Mouse (Mus musculus) intestine, embryonic 15.5 days (tissue): ENCODE measurements around the gene Pfkl. TPM values are rescaled to one million over a fixed set of nuclear protein-coding genes. Genes with fewer than 3 reads are reported as not detected.
"Not testable (repeated sequence)": the region's sequence is repeated elsewhere in the genome, so short reads cannot be mapped to it uniquely, and the experiment has no call there.

Experiments used
- ATAC-seq: fragments of 200-750 bp; cut with Nextera tagmentation; 2 replicates; pipeline ENCODE4 v1.8.0; 2017; ENCODE audit warnings: moderate TSS enrichment, moderate library complexity
- H3K27ac ChIP-seq: fragments of 300-500 bp; sonication (generic); 2 replicates; pipeline ENCODE4 v1.5.1; 2015; ENCODE audit warnings: mild to moderate bottlenecking, inconsistent platforms
- H3K27me3 ChIP-seq: fragments of 300-500 bp; sonication (generic); replicated peaks from 2 replicates; pipeline ENCODE4 v1.6.1; 2015; ENCODE audit warnings: inconsistent platforms
- H3K36me3 ChIP-seq: fragments of 300-500 bp; sonication (generic); 2 replicates; pipeline ENCODE4 v1.6.1; 2015; ENCODE audit warnings: inconsistent platforms
- H3K4me1 ChIP-seq: fragments of 300-500 bp; sonication (generic); replicated peaks from 2 replicates; pipeline ENCODE4 v1.6.1; 2015; ENCODE audit warnings: inconsistent platforms
- H3K4me2 ChIP-seq: fragments of 300-500 bp; sonication (generic); replicated peaks from 2 replicates; pipeline ENCODE4 v1.6.1; 2015; ENCODE audit warnings: mild to moderate bottlenecking, inconsistent platforms
- H3K4me3 ChIP-seq: fragments of 300-500 bp; sonication (generic); replicated peaks from 2 replicates; pipeline ENCODE4 v1.5.1; 2015; ENCODE audit warnings: inconsistent platforms
- H3K9ac ChIP-seq: fragments of 300-500 bp; sonication (generic); 2 replicates; pipeline ENCODE4 v1.6.1; 2015; ENCODE audit warnings: inconsistent platforms
- H3K9me3 ChIP-seq: fragments of 300-500 bp; sonication (generic); 2 replicates; pipeline ENCODE4 v1.6.1; 2016; ENCODE audit warnings: inconsistent platforms
- WGBS: fragments of 180-500 bp; shearing (Covaris S2); methylation state at CpG from one replicate; pipeline ENCODE4 v1.1.7; 2015; 5-methylcytosine and 5-hydroxymethylcytosine counted together
- polyA plus RNA-seq: library from polyadenylated mRNA; unstranded; fragments of >200 nt; fragmentation: Nextera tagmentation; extraction: Ambion mirVana; gene quantifications from 2 replicates; pipeline ENCODE4 v1.2.1, GENCODE M21; 2015

Gene Pfkl
- polyA plus RNA-seq, 1 experiment from 2014 or later: 254 TPM

GRCm38 (mm10) chr10:78037139-78037538, 27.3 kb upstream of the Pfkl start:
- H3K9me3 ChIP-seq: no peaks in the 10 kb centered on the region
- 80% methylated on average over 4 of the region's 4 CpGs for WGBS
- ATAC-seq: no peak
- H3K4me3 ChIP-seq: no peak overlapping the region
- H3K27ac ChIP-seq: no peak overlapping the region
- H3K9ac ChIP-seq: no peak overlapping the region
- no peaks in the 10 kb centered on the region for H3K36me3 ChIP-seq
- H3K4me1 ChIP-seq: no peaks in the 10 kb centered on the region
- no peaks in the 10 kb centered on the region for H3K27me3 ChIP-seq
- H3K4me2 ChIP-seq: no peak overlapping the region

- Histone ChIP-seq H3K27ac (0 out of 2 replicates have a peak overlapping the region, but pooled peaks have one; percentile 3), H3K4me2 (no peak overlapping the region), H3K4me3 (no peak overlapping the region), H3K4me1 (no peaks in the 10 kb centered on the region), H3K9me3 (no peaks in the 10 kb centered on the region), H3K27me3 (no peaks in the 10 kb centered on the region), H3K36me3 (no peaks in the 10 kb centered on the region), H3K9ac (no peak overlapping the region)
- ATAC-seq: peak; percentile 57
- WGBS: 70% methylated on average over 2 of the region's 2 CpGs
These were observed 22.1 kb upstream of the Pfkl start for GRCm38 (mm10) chr10:78031987-78032386.

- Histone ChIP-seq H3K9me3 (no peaks in the 10 kb centered on the region), H3K4me2 (no peak overlapping the region), H3K27ac (no peak overlapping the region), H3K4me1 (no peaks in the 10 kb centered on the region), H3K4me3 (no peak overlapping the region), H3K27me3 (no peaks in the 10 kb centered on the region), H3K36me3 (no peaks in the 10 kb centered on the region), H3K9ac (no peak overlapping the region)
- 96% methylated on average over 1 of the region's 1 CpGs for WGBS
- no peak for ATAC-seq
These were observed 19.2 kb upstream of the Pfkl start for GRCm38 (mm10) chr10:78029080-78029479.

- ATAC-seq: peak; percentile 80
- 5% methylated on average over 5 of the region's 5 CpGs for WGBS
These were observed 18.2 kb upstream of the Pfkl start for GRCm38 (mm10) chr10:78028129-78028528.

GRCm38 (mm10) chr10:78025453-78025852, 15.6 kb upstream of the Pfkl start:
- H3K27me3 ChIP-seq, H3K27ac ChIP-seq, H3K4me1 ChIP-seq, H3K36me3 ChIP-seq, H3K4me3 ChIP-seq, H3K4me2 ChIP-seq, ATAC-seq, H3K9ac ChIP-seq, H3K9me3 ChIP-seq: not testable (repeated sequence)
- 70% methylated on average over 6 of the region's 8 CpGs for WGBS

More at GRCm38 (mm10) chr10:78028129-78028528, 18.2 kb upstream of the Pfkl start:
- H3K27ac ChIP-seq: no peak overlapping the region
- H3K9ac ChIP-seq: no peak overlapping the region
- no peak overlapping the region for H3K4me3 ChIP-seq
- no peaks in the 10 kb centered on the region for H3K4me1 ChIP-seq
- H3K4me2 ChIP-seq: no peak overlapping the region
- H3K9me3 ChIP-seq: no peaks in the 10 kb centered on the region
- H3K27me3 ChIP-seq: no peaks in the 10 kb centered on the region
- H3K36me3 ChIP-seq: no peaks in the 10 kb centered on the region

GRCm38 (mm10) chr10:78019984-78020383, 10.1 kb upstream of the Pfkl start:
- 94% methylated on average over 6 of the region's 11 CpGs for WGBS
- H3K4me2 ChIP-seq, H3K4me3 ChIP-seq, H3K36me3 ChIP-seq, ATAC-seq, H3K27ac ChIP-seq, H3K9me3 ChIP-seq, H3K27me3 ChIP-seq, H3K9ac ChIP-seq, H3K4me1 ChIP-seq: not testable (repeated sequence)

GRCm38 (mm10) chr10:78019291-78019690, 9.4 kb upstream of the Pfkl start:
- WGBS: 92% methylated on average over 4 of the region's 4 CpGs

GRCm38 (mm10) chr10:78018797-78019203, 8.9 kb upstream of the Pfkl start:
- peak overlapping the region; percentile 19 for H3K4me3 ChIP-seq
- ATAC-seq: peak; percentile 86
- no peaks in the 10 kb centered on the region for H3K9me3 ChIP-seq
- no peaks in the 10 kb centered on the region for H3K36me3 ChIP-seq
- no peak overlapping the region for H3K9ac ChIP-seq
- 17% methylated on average over 19 of the region's 19 CpGs for WGBS
- no peaks in the 10 kb centered on the region; the same call in 1 of the 2 replicates for H3K27me3 ChIP-seq
- H3K4me1 ChIP-seq: no peaks in the 10 kb centered on the region
- H3K4me2 ChIP-seq: peak overlapping the region; percentile 69
- H3K27ac ChIP-seq: no peak overlapping the region

More at GRCm38 (mm10) chr10:78019291-78019690, 9.4 kb upstream of the Pfkl start:
- Histone ChIP-seq H3K9me3 (no peaks in the 10 kb centered on the region), H3K4me3 (no peak overlapping the region), H3K9ac (no peak overlapping the region), H3K4me2 (no peak overlapping the region), H3K27me3 (no peaks in the 10 kb centered on the region; the same call in 1 of the 2 replicates), H3K36me3 (no peaks in the 10 kb centered on the region), H3K27ac (no peak overlapping the region), H3K4me1 (no peaks in the 10 kb centered on the region)
- peak; percentile 58 for ATAC-seq

GRCm38 (mm10) chr10:78016366-78016765, 6.5 kb upstream of the Pfkl start:
- Histone ChIP-seq H3K4me3 (no peak overlapping the region), H3K9me3 (no peaks in the 10 kb centered on the region), H3K4me2 (no peak overlapping the region), H3K27me3 (no peaks in the 10 kb centered on the region; the same call in 1 of the 2 replicates), H3K4me1 (no peaks in the 10 kb centered on the region), H3K36me3 (no peaks in the 10 kb centered on the region), H3K9ac (no peak overlapping the region), H3K27ac (no peak overlapping the region)
- 46% methylated on average over 5 of the region's 5 CpGs for WGBS
- ATAC-seq: no peak

GRCm38 (mm10) chr10:78015489-78015888, 5.6 kb upstream of the Pfkl start:
- Histone ChIP-seq H3K27ac (no peak overlapping the region), H3K36me3 (no peaks in the 10 kb centered on the region), H3K4me1 (no peaks in the 10 kb centered on the region), H3K9me3 (no peaks in the 10 kb centered on the region), H3K4me3 (no peak overlapping the region), H3K9ac (no peak overlapping the region), H3K27me3 (no peaks in the 10 kb centered on the region; the same call in 1 of the 2 replicates), H3K4me2 (no peak overlapping the region)
- WGBS: 85% methylated on average over 1 of the region's 1 CpGs
- no peak for ATAC-seq

GRCm38 (mm10) chr10:78012661-78013495, 3.0 kb upstream of the Pfkl start:
- Histone ChIP-seq H3K9ac (no peak overlapping the region), H3K4me1 (peaks cover 11% of the 10 kb centered on the region), H3K4me2 (no peak overlapping the region), H3K4me3 (no peak overlapping the region), H3K9me3 (no peaks in the 10 kb centered on the region), H3K36me3 (no peaks in the 10 kb centered on the region), H3K27ac (no peak overlapping the region), H3K27me3 (no peaks in the 10 kb centered on the region)
- 90% methylated on average over 18 of the region's 18 CpGs for WGBS
- ATAC-seq: no peak

- not testable (repeated sequence) for H3K27ac ChIP-seq, H3K36me3 ChIP-seq, H3K4me3 ChIP-seq, H3K27me3 ChIP-seq, H3K9me3 ChIP-seq, H3K9ac ChIP-seq, ATAC-seq
- Histone ChIP-seq H3K4me1 (peaks cover 28% of the 10 kb centered on the region), H3K4me2 (peak overlapping the region; percentile 87; the same call in 1 of the 2 replicates)
- WGBS: 91% methylated on average over 5 of the region's 5 CpGs
These were observed 1.2 kb upstream of the Pfkl start for GRCm38 (mm10) chr10:78011116-78011515.

GRCm38 (mm10) chr10:78010335-78010734, 452 bp upstream of the Pfkl start:
- no peak for ATAC-seq
- H3K27ac ChIP-seq: 0 out of 2 replicates have a peak overlapping the region, but pooled peaks have one; percentile 13
- WGBS: 14% methylated on average over 10 of the region's 10 CpGs
- peak overlapping the region; percentile 38; the same call in 1 of the 2 replicates for H3K9ac ChIP-seq
- no peaks in the 10 kb centered on the region for H3K9me3 ChIP-seq
- H3K4me2 ChIP-seq: peak overlapping the region; percentile 87
- no peaks in the 10 kb centered on the region for H3K27me3 ChIP-seq
- H3K36me3 ChIP-seq: no peaks in the 10 kb centered on the region
- H3K4me1 ChIP-seq: peaks cover 35% of the 10 kb centered on the region
- H3K4me3 ChIP-seq: peak overlapping the region; percentile 19; the same call in 1 of the 2 replicates
